Mouse (Mus musculus): Measurements from ENCODE around the gene Lpp.

DNA sequence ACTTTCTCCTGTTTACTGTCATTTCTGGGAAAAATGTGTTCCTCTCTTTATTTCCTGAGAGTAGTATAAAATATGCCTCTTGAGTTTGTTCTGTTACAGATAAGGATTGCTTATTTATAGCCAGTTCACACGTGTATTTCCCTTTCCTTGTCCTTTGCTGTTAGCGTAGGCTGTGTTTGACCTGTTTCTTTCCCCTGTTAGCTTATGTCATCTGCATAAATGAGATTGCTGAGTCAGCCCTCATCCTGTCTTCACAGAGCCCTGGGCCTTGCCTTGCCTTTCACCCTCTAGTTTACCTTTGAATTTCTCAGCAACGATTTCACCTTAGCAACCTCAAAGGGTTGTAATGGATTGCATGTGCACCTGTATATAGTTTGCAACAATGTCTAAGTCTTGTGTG lies 32.5 kb downstream of the Lpp start:
- TF ChIP-seq CTCF (IDR thresholded peaks at IDR 0.05; ENCODE audit: borderline replicate concordance, control insufficient read depth, extremely low read depth, insufficient read depth, low read length, poor library complexity) (no peak), POLR2A (IDR thresholded peaks at IDR 0.05; ENCODE audit: control insufficient read depth, extremely low read depth, insufficient read depth, low read length, poor library complexity) (no peak)

Measured in thymus, adult 2 months (tissue).